Mouse (Mus musculus) frontal cortex, postnatal 25 days (tissue): Measurements from ENCODE around the gene Srpx.

Experiments used
- DNase-seq, 2 experiments: peaks; one replicate each; pipeline ENCODE4 v3.0.0; 2022; ENCODE audit warnings: low spot score in 2 of 2

Srpx gene

DNA sequence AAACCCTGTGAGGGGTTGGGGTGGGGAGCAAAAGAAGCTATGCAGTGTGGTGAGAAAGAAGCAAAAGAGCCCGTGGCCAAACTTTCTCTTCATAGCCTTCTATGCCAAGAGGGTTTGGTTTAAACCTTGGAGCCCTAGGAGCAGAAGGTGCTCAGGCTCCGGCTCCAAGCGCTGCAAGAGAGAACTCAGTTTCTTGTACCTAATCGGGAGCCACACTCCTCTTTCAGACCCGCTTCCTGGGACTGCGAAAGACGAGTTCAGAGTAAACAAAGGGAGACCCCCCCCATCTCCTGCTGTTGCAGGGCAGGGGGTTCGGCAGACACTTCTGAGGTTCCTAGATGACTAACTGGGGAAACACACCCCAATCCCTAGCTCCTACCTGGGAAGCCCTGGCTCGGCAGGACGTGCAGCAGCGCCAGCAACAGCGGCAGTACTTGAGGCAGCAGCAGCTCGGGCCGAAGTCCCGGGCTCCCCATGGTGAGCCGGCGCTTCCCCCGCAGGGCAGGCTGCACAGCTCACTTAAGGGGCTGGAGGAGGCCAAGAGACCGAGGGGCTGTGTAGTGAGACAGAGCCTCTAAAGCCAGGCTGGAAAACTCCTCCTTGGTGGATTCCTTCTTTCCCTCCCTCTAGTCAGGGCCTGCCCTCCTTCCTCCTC is at the start of gene Srpx:
TSS of gene Srpx (minus strand) at position 645 of the 655 bp plus-strand sequence.
- no peak for DNase-seq

DNA sequence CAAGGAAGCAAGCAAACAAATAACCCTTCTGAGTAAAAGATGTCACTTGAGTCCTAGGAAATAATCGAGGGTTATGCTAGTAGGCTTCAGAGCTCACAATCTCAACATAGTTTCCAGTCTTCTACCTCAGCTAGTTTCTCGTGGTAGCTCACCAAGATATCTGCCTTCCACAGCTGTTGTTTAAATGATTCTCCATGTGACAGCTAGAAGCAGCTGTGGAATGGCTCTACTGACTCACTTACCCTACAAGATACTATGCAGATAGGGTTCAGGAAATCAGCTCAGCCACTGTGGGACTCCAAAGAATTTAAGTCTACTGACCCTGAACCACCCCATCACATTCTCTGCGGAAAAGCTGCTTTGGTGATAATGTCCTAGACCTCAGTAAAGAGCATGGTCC is 34.9 kb upstream of the Srpx start:
- DNase-seq = no peak

DNA sequence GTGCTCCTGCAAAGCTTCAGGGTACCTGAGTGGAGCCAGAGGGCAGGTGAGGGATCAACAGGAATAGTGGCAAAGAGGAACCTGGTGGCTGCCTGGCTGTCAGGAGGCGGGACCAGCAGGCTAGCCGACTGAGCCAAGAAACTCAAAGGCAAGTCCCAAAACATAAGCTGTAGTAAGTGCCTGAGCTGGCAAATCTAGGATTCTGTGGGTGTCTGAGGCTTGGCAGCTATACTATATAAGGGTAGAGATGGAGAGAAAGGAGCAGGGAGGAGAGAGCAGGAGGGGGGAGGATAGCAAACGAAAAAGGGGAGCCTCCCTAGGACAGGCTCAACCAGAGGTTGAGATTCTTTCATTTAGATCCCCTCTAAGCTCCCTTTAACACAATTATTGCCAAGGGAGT is 1.7 kb downstream of the Srpx start:
- no peak for DNase-seq

DNA sequence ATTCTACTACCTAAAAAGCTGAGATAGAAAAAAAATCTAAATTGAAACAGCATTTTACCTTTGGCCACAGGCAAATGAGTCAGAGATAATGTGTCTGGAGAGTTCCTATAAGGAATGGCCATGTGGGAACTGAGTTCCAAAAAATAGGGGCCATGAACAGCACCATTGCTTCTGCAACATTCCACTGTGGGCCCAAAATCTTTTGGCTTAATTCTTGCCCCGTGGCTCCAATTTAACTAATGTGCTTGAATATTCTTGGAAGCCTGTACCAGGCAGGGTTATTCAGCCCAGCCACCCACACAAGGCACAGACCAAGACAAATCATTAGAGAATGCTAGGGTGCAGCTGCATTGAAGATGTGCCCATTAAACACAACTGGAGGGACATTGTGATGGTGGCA is 6.8 kb downstream of the Srpx start:
- no peak for DNase-seq

DNA sequence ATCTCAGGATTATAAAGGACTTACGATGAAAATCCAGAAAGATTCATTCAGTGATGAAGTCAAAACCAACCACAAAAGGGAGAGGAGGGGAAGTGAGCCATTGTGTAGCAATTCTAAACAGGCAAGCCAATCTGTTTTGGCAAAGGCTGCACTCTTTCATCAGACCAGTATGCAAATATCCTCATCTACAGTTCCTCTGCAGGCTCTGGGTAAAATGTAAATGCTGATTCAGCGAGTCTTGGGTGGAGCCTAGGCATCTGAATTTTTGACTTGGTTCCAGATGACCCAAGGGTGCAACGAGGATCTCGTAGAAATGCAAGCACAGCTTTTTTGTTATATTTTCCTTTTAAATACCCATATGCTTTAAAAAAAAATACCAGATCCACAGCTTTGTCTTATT is 9.0 kb downstream of the Srpx start:
- no peak for DNase-seq

DNA sequence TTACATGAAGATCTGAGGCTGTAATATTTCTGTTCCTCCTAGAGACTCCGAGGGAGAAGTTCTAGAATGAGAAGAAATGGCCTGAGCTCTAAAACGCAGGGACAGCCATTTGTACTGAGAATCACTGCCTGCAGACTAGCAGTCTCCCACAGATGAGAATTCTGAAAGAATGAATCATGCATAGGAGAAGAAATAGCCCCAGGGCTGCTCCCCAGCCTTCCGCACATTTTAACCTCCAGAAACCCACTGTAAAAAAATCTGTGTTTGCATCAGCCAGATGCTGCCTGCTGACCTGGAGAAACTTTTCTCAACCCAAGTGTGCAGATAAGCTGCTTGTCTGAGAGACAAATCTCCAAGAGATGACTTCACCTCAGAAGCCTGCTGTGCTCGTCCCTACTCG is 12.0 kb downstream of the Srpx start:
- no peak for DNase-seq

DNA sequence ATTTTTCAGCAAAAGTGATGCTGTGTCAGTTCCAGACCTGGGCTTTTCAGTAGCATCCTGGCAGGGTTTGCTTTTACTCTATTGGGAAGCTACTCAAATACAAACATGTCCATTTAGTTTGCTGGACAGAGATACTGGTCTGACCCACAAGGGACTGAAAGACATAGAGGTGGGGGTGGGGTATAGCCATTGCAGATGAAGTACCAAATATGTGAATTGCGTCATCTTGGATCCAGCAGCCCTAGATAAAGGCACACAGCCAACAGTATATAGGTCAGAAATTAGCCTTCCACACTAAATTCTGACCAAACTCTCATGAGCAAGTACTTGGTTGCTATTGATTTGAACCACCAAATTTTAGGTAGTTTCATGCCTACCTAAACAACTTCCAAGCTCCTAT is 14.8 kb downstream of the Srpx start:
- no peak for DNase-seq

DNA sequence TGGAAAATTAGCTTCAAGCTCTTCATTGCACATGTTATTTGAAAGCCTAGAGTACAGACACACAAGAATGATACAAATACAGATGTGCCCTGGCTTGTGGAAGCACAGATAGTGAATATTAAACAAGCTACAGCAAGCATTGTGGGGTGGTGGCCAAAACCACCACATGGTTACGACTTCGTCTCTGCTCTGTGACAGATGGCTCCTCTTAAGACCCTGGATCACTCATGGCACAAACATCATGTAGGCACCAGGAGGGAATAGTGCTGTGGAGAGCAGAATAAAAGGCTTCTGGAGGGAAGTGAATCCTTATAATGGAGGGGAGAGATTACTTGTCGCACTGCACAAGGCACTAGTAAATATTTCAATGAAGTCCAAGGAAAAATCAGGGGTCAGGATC is 21.7 kb downstream of the Srpx start:
- DNase-seq = no peak

DNA sequence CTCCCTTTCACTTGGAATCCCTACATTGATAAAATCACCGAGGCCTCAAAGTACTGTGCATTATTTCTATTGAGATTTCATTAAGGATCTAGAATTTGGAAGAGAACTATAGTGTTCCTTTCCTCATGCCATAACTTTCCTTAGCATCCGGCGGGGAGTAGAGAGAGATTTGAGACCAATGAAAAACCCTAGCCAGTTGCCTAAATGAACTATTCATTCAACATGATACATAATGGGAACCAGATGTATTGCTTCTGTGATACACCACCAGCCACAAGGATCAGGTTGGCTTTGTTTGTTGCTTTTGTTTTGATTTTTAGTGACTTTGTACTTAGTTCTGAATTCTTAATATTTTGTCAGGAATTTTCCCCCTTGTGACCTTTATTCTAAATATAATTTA is 37.1 kb downstream of the Srpx start:
- DNase-seq = no peak

DNA sequence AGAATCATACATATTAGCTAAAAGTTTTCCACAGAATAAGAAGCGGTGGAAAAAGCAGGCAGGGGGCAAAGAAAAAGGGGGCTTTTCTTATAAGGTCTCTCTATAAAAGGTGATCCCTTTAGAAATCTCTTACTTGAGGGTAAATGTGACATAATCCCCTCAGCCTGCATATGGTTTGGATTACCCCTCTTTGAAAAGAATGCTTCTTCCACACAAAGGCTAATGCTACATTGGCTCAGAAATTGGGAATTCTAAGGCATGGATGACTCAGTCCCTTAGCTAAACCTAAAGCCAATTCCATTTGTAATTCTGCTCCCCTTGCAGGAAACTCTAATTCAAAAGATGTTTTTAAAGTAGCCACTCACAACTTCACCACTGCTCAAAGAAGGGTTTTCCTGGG is 37.5 kb downstream of the Srpx start:
- no peak for DNase-seq

DNA sequence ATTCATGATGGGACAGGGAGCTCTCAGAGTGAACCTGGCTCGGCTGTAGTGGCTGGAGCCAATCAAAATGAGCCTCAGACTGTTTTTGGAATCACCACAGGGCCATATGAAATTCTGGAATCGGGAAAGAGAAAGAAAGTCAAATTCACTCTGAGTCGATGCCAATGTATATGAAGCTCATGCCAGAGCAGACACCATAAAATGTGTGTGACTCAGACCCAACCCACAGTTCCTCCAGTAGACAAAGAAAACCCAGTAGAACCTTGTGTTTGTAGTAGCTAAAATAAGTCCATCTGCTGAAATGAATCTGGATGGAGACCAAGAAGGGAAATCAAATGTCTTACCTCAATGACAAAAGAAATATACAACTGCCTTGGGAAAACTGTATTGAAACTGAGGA is 43.5 kb downstream of the Srpx start:
- DNase-seq = no peak

DNA sequence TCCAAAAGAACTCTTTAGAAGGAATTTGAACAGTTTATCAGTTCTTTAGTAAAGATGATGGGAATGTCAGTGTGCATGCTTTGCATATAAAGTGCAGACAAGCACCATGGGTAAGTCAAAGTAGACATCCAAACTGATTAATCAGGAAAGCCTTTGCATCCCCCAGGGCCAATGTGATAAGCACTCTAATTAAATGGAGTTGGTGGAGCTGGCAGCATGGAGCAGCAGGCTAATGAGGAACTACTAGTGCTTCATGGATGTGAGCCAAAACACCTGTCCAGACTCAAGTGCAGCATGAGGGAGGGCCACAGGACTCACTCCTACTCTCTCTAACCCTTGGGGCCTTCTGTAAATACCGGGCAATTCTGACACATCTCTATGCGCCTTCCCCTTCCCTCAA is 46.0 kb downstream of the Srpx start:
- DNase-seq = no peak

DNA sequence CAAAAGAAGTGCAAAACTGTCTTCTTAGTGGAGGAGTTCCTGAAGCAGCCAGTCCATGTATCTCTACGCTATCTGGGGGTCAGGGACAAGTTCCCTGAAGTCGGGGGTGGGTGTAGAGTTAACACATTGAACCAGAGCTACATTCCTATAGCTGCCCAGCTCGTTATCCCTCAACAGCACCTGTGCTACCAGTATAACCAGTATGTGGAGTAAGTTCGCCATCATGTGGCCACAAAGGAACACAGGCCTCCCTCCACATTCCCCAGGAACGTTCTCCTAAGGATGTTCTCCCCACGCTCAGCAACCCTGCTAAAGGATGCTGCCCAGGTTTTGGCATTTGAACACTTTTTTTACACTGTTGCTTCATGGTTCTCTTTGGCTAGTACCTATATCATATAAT is 46.8 kb downstream of the Srpx start:
- DNase-seq = peak in 1 of 2 experiments; percentile 17

DNA sequence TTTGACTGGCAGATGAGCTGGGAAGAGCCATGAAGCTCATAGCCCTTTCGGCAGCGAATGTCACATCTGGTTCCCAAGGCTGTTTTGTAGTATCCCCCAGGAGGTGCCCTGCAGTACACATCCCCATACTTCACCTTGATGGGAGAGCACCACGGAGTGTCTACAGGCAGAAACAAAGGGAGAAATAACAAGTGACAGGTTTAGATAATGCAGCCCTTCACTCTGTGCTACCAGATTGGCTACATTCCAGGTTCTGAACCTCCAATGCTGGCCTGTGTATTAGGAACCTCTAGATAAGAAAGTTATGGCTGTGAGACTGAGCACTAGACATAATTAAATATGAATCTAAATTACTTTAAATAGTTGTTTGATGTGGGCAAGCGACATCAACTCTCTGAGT is 48.1 kb downstream of the Srpx start:
- no peak for DNase-seq

DNA sequence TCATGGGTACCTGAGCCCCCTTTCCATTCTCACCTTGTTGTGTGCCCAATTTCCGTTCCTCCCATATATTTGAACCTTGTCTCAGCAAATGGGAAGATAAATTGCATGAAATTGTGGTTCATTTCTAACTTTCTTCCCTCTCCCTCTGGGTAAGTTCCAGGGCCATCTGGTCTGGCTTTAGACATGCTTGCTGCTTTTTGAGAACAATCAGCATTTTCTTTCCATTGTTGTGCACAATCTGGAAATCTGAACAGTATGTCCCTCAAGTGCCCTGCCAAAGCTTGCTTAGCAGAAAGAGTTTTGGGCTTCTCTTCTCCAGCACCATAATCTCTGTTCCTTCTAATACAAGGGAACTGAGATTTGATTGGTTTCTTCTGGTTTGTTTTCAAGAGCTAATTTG is 53.7 kb downstream of the Srpx start:
- no peak for DNase-seq

DNA sequence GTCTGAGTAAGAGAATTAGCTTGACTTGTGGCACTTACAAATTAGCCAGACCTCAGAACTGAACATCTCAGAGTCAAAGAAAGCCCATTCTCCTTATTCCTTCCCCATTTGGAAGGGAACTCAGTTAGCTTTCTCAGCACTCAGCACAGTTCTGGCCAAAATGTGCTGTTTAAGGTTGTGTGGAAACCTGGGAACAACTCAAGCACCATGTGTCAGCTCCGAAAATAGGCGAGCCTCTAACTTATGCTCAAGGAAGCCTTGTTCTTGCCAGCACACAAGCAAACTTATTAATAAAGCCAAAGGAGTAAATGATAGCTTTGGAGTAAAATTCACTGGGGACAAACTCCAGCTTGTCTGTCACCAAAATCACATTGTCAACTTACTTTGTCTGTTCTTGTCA is 54.1 kb downstream of the Srpx start:
- DNase-seq = no peak

DNA sequence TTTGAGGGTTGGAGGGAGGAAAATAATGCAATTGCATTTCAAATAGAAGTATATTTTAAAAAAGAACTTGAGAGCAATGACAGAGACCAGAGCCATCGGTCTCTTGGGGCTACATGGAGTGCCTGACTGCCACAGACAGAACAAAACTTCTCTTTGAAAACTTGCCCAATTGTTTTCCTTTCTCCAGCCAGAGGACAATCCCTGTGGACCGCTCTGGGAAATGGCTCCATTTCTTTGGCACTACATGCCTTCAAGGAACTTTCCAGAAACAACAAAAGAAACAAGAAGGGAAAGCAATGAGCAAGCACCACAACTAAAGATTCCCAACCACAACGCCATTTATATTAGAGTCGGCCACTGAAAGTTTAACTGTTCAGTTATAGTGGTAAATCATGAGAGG is 55.3 kb downstream of the Srpx start:
- DNase-seq = no peak

DNA sequence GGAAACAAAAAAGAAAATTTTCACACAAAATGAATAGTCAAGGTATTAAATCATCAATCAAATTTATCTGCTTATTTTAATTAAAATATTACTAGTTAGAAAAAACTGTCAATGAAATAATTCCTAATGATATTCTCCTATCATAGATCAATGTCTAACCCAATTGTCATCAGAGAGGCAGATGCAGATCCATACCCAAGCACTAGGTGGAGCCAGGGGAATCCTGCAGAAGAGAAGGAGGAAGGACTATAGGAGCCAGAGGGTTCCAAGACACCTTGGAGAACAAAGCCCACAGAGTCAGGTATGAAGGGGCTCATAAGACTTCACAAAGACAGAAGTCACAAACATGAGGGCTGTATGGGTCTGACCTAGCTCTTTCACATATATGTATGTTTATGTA is 82.8 kb downstream of the Srpx start:
- DNase-seq = no peak

DNA sequence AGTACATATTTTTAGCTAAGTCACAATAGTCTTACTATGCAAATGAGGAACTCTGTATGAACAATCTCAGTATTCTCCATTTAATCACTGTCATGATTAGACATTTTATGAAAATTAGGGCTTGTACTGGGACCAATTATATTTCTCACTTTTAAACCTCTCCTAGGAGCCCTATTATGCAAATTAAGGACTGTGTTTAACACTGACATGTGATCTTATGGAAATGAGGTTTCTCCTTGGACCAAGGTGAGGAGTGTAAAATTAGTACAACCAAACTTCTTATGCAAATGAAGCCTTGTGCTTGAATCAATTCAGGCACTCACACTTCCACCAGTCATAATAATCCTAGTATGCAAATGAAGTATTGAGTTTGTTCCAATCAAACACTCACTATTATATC is 107.3 kb downstream of the Srpx start:
- DNase-seq = no peak

DNA sequence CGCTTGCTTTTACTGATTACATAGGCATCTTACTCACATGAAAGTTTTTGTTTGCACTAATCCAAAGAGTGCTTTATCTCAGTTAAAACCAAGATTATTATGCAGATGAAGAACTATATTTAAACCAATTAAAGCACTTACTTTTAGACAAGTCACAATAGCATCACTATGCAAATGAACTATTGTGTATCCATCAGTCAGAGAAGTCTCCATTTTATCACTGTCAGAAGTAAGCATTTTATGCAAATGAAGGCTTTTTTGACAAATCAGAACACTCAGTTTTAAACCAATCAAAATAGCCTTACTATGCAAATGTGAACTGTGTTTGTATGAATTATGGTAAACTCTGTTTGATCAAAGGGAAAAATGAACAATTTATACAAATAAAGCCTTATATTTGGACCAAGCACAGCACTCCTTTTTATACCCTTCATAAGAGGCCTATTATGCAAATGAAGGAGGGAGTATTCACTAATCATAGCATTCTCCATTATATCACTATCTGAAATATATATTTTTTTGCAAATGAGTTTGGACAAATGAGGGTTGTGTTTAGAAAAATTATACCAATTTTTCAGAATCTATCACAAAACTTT is 109.7 kb downstream of the Srpx start:
- no peak for DNase-seq

DNA sequence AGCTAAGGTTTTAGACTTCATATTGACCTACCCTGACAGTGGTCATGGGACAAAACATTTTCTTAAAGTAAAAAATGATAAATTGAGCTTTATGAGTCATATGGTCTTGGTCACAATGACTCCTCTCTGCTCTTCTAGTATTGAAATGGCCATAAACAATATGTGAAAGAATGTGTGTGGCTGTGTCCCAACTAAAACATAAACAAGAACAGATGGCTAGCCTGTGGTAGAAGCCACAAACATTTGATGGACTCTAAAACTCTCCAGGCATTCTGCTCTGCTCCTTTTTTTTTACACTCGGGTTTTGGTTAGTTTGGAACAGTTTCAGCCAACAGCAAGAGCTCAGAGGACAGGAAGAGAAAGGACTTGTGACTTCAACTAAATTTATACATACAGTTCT is 111.6 kb downstream of the Srpx start:
- DNase-seq = no peak

DNA sequence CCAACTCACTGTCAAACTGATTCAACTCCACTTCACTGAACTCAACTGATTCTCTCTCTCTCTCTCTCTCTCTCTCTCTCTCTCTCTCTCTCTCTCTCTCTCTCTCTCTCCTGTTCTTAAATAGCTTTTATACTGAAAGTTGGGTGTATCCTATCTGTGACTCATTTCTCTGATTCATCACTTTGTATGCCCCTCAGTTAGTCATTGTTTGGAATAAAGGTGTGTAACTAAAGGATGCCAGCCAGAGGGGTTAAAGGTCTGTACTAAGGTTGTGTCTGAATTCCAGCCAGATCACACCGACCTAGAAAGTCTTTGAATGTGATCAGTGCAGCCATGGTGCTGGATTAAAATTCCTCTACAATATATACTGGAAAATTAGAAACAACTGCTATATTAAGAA is 116.8 kb downstream of the Srpx start:
- DNase-seq = no peak
